Mouse (Mus musculus) lung, embryonic 16.5 days (tissue): ENCODE results near the gene Cblb. TPM values are rescaled to one million over a fixed set of nuclear protein-coding genes. Genes with fewer than 3 reads are reported as not detected.

Experiments used
- ATAC-seq: fragments of 200-750 bp; cut with Nextera tagmentation; 2 replicates; pipeline ENCODE4 v1.8.0; 2017; ENCODE audit warnings: low read depth, mild to moderate bottlenecking, moderate library complexity
- H3K27ac ChIP-seq: fragments of 300-500 bp; sonication (generic); 2 replicates; pipeline ENCODE4 v1.5.1; 2014; ENCODE audit warnings: mild to moderate bottlenecking, control low read depth, low read length
- H3K27me3 ChIP-seq: fragments of 300-500 bp; sonication (generic); 2 replicates; pipeline ENCODE4 v1.6.1; 2014; ENCODE audit warnings: low read depth, low read length, mixed read lengths; ENCODE audit not compliant: control insufficient read depth, insufficient read depth
- H3K36me3 ChIP-seq: fragments of 300-500 bp; sonication (generic); 2 replicates; pipeline ENCODE4 v1.6.1; 2014; ENCODE audit warnings: low read length; ENCODE audit not compliant: control insufficient read depth, insufficient read depth
- H3K4me1 ChIP-seq: fragments of 300-500 bp; sonication (generic); replicated peaks from 2 replicates; pipeline ENCODE4 v1.6.1; 2014; ENCODE audit warnings: low read length, mixed read lengths; ENCODE audit not compliant: control insufficient read depth, insufficient read depth
- H3K4me2 ChIP-seq: fragments of 300-500 bp; sonication (generic); 2 replicates; pipeline ENCODE4 v1.6.1; 2014; ENCODE audit warnings: low read depth, low read length, control low read depth
- H3K4me3 ChIP-seq: fragments of 300-500 bp; sonication (generic); 2 replicates; pipeline ENCODE4 v1.5.1; 2014; ENCODE audit warnings: mild to moderate bottlenecking, low read length, control low read depth
- H3K9ac ChIP-seq: fragments of 300-500 bp; sonication (generic); 2 replicates; pipeline ENCODE4 v1.6.1; 2014; ENCODE audit warnings: low read length, control low read depth
- H3K9me3 ChIP-seq: fragments of 300-500 bp; sonication (generic); 2 replicates; pipeline ENCODE4 v1.6.1; 2016; ENCODE audit warnings: low read length; ENCODE audit not compliant: control insufficient read depth
- WGBS: fragments of 180-500 bp; shearing (Covaris S2); extraction: QIAGEN DNeasy Blood & Tissue Kit; methylation state at CpG from one replicate; pipeline ENCODE4 v1.1.7; 2014; 5-methylcytosine and 5-hydroxymethylcytosine counted together
- polyA plus RNA-seq: library from polyadenylated mRNA; unstranded; fragments of >200 nt; fragmentation: Nextera tagmentation; extraction: Ambion mirVana; gene quantifications from 2 replicates; pipeline ENCODE4 v1.2.1, GENCODE M21; 2015

The Cblb gene
- polyA plus RNA-seq, 1 experiment from 2014 or later: 15.3 TPM

DNA sequence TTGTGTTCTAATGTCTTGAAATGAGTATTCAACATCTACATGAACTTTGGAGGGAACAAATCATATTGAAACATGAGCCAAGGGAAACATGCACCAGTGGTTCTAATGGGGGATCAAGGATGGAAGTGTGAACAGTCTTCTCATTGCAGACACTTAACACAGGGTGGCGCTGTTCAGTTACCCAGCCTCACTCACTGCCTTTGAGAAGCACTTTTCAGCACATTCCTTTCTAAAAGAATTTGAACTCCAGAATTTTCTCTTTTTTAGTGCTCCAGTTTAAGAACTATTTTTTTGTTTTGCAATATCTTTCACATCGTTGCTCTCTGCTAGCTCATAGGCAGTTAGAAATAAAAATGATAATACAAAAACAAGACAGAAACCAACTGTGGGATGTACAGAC, 188.0 kb downstream of the Cblb start:
- WGBS: 10% methylated on average over 2 of the region's 2 CpGs
- H3K27me3 ChIP-seq: no peaks in the 10 kb centered on the region
- ATAC-seq: no peak
- H3K9me3 ChIP-seq: no peaks in the 10 kb centered on the region
- H3K4me1 ChIP-seq: no peaks in the 10 kb centered on the region
- H3K4me2 ChIP-seq: no peak overlapping the region
- H3K27ac ChIP-seq: no peak overlapping the region
- no peak overlapping the region for H3K4me3 ChIP-seq
- H3K36me3 ChIP-seq: no peaks in the 10 kb centered on the region
- no peak overlapping the region for H3K9ac ChIP-seq

DNA sequence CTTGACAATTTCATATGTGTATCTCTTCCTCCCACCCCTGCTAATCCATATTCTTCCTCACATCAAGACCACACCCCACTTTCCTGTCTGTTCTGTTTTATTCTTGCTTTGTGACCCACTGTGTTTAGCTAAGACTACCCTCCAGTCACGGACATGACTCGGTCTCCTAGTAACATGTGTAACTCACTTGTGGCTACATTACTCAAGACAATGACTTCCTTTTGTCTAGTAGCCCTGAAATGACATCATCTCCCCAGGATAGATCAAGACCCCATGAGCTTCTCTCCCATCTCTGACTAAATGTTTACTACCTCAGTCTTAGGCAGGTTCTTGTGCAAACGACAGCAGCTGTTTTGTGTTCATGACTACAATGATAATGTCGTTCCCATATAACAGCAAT, 191.9 kb downstream of the Cblb start:
- Histone ChIP-seq H3K4me3 (no peak overlapping the region), H3K9me3 (no peaks in the 10 kb centered on the region), H3K27me3 (no peaks in the 10 kb centered on the region), H3K4me1 (no peaks in the 10 kb centered on the region), H3K4me2 (no peak overlapping the region), H3K9ac (no peak overlapping the region), H3K27ac (no peak overlapping the region), H3K36me3 (no peaks in the 10 kb centered on the region)
- ATAC-seq: no peak
- WGBS: 66% methylated on average over 4 of the region's 4 CpGs

DNA sequence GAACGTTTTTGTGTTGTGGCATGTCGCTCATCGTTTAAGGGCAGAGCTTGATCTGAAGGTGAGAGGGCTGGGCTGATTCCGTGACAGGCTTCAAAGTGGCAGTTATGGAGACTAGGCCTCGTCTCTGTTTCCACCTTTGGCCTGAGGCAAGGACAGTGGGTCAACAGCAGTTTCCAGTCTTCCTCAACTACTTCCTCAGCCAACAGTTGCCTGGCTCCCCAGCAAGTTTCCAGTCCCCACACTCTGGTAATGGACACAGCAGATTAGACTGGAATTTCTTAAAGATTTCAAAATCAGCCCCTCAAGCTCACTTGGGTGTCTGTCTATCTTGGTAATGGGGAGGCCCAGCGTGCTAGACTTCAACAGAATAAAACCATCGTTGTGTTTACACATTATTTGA, 198.4 kb downstream of the Cblb start:
- no peaks in the 10 kb centered on the region for H3K27me3 ChIP-seq
- no peak overlapping the region for H3K4me2 ChIP-seq
- H3K4me1 ChIP-seq: no peaks in the 10 kb centered on the region
- ATAC-seq: no peak
- H3K4me3 ChIP-seq: no peak overlapping the region
- no peak overlapping the region for H3K27ac ChIP-seq
- WGBS: 54% methylated on average over 7 of the region's 7 CpGs
- no peak overlapping the region for H3K9ac ChIP-seq
- no peaks in the 10 kb centered on the region for H3K36me3 ChIP-seq
- no peaks in the 10 kb centered on the region for H3K9me3 ChIP-seq

DNA sequence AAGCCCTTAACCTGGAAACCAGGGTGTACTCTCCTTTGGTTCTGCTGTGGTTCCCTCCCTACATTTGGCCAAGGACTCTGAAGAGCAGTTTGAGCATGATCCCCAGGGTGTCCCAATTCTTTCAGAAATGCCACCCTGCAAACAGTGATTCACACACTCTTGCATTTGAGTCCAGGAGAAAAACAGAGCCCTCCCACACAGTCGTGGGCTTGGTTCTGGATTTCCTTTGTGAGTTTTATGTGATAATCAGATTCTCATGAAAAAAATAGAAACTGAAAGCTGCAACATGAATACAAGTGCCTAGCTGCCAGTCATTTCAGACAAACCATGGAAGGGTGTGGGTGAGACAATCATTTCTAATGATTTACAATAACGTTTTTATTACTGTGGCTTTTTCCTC, 198.9 kb downstream of the Cblb start:
- ATAC-seq: no peak
- H3K36me3 ChIP-seq: no peaks in the 10 kb centered on the region
- 61% methylated on average over 2 of the region's 2 CpGs for WGBS

DNA sequence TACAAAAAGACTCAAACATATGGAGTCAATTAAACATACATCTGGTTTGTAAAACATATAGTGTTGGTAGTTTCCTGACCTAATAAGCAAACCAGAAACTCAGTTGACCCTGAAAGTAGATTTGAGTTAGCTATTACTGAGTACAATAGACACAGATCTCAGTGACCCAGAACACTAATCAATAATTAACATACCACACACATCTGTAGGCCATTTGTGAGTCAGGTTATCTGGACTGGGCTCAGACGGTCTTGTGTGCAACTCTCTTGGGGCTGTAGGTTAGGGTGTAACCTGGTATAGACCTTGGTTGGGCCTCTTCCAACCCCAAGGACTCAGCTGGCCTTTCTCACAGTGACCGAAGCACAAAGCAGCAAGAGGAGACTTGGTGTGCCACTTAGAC, 211.1 kb downstream of the Cblb start:
- H3K9me3 ChIP-seq: no peaks in the 10 kb centered on the region
- no peaks in the 10 kb centered on the region for H3K4me1 ChIP-seq
- no peak overlapping the region for H3K9ac ChIP-seq
- H3K4me2 ChIP-seq: no peak overlapping the region
- WGBS: 82% methylated on average over 2 of the region's 2 CpGs
- ATAC-seq: no peak
- no peak overlapping the region for H3K4me3 ChIP-seq
- no peak overlapping the region for H3K27ac ChIP-seq
- no peaks in the 10 kb centered on the region for H3K27me3 ChIP-seq
- H3K36me3 ChIP-seq: no peaks in the 10 kb centered on the region

More for the DNA sequence above, 198.9 kb downstream of the Cblb start:
- Histone ChIP-seq H3K27ac (no peak overlapping the region), H3K27me3 (no peaks in the 10 kb centered on the region), H3K4me2 (no peak overlapping the region), H3K9me3 (no peaks in the 10 kb centered on the region), H3K4me3 (no peak overlapping the region), H3K9ac (no peak overlapping the region), H3K4me1 (no peaks in the 10 kb centered on the region)

DNA sequence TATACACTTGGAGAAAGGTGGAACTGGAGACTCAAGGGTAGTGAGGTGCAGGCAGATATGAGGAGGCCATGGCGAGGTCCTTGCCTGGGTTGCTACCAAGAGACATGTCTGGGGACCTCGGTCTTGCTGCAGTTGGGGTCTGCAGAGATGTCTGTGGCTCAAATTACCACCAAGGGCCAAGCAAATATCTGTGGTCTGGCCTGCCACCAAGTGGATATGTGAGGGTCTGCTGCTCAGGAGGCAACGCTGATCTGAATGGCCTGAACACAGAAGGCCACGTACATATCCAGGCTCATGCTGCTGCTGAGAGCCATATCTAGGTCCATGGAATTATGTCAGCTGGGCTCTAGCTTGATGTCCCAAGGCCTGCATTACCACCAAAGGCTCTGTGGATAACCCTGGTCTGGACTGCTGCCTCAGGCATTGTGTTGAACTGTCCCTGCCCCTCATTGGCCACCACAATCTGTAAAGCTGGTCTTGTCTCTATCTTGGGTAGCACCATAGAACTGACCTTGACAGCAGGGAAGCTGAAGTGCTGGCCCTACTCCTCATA, 212.5 kb downstream of the Cblb start:
- H3K27me3 ChIP-seq: no peaks in the 10 kb centered on the region
- no peak for ATAC-seq
- H3K4me2 ChIP-seq: no peak overlapping the region
- H3K4me3 ChIP-seq: no peak overlapping the region
- H3K4me1 ChIP-seq: no peaks in the 10 kb centered on the region
- H3K9ac ChIP-seq: no peak overlapping the region
- H3K9me3 ChIP-seq: no peaks in the 10 kb centered on the region
- no peaks in the 10 kb centered on the region for H3K36me3 ChIP-seq
- no peak overlapping the region for H3K27ac ChIP-seq
- 80% methylated on average over 4 of the region's 4 CpGs for WGBS

DNA sequence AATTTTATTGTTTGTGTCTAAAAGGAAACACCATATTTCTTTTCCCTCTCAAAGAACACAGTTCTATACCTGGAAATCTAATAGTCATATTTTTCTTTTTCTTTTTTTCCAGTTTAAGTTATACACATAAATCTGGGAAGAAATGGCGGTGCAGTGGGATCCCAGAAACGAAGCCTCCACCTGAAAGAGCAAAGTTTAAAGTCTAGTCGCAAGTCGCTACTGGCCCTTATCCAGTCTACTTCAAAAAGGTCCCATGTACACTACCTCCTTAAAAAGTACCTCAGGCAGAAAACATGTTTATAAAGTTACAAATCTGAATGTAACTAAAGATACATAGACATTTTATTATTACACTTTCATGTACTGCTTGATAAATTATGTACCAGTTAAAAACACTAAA, 219.2 kb downstream of the Cblb start:
- H3K9ac ChIP-seq: no peak overlapping the region
- no peak for ATAC-seq
- WGBS: 86% methylated on average over 4 of the region's 4 CpGs
- no peak overlapping the region for H3K4me2 ChIP-seq
- H3K9me3 ChIP-seq: no peaks in the 10 kb centered on the region
- H3K27ac ChIP-seq: no peak overlapping the region
- H3K27me3 ChIP-seq: no peaks in the 10 kb centered on the region
- H3K4me3 ChIP-seq: no peak overlapping the region
- H3K4me1 ChIP-seq: no peaks in the 10 kb centered on the region
- no peaks in the 10 kb centered on the region for H3K36me3 ChIP-seq

DNA sequence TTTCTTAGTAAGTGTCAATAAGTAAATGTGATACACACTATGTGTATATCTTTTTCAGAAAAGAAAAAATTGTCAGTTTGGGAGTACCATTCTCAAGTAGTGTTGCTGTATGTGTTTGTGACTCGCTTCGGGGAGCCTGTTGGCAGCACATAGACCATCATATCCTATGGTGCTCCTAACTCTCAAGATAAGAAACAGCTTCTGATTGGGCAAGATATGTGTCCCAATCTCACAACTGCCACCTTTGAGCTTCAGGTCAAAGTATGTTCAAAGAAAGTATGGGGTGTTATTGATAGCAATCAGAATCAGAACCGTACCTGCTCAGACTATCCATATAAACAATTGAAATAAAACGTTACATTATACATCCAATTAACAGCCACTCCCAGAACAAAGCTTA, 219.9 kb downstream of the Cblb start:
- H3K27ac ChIP-seq: no peak overlapping the region
- no peak overlapping the region for H3K4me2 ChIP-seq
- no peaks in the 10 kb centered on the region for H3K27me3 ChIP-seq
- H3K4me1 ChIP-seq: no peaks in the 10 kb centered on the region
- H3K36me3 ChIP-seq: no peaks in the 10 kb centered on the region
- no peak overlapping the region for H3K9ac ChIP-seq
- WGBS: 66% methylated on average over 4 of the region's 4 CpGs
- no peaks in the 10 kb centered on the region for H3K9me3 ChIP-seq
- H3K4me3 ChIP-seq: no peak overlapping the region
- no peak for ATAC-seq
